Mouse (Mus musculus): ENCODE results near the gene Lrg1.

GRCm38 (mm10) chr17:56096883-56097282 lies 24.9 kb downstream of the Lrg1 start:
- TF ChIP-seq CTCF (IDR thresholded peaks at IDR 0.05; ENCODE audit: extremely low read depth, insufficient read depth, insufficient read length, insufficient replicate concordance) (no peak), POLR2A (IDR thresholded peaks at IDR 0.05; ENCODE audit: low read depth, low read length) (no peak)
